Mouse (Mus musculus): ENCODE results near the gene Olfr872.
"Not testable (repeated sequence)": the region's sequence is repeated elsewhere in the genome, so short reads cannot be mapped to it uniquely, and the experiment has no call there.

The Olfr872 gene

GRCm38 (mm10) chr9:20236819-20237218 is at the start of gene Olfr872:
Gene Olfr872, plus strand, starts transcription at chr9:20237119.
- DNase-seq (ENCODE audit: low spot score), result no peak

- no peak for DNase-seq (ENCODE audit: low spot score)
Observed at GRCm38 (mm10) chr9:20202131-20202530, 34.8 kb upstream of the Olfr872 start.

- not testable (repeated sequence) for DNase-seq (ENCODE audit: low spot score)
Observed at GRCm38 (mm10) chr9:20203413-20203984, 33.4 kb upstream of the Olfr872 start.

- DNase-seq (ENCODE audit: low spot score), result no peak
Observed at GRCm38 (mm10) chr9:20210812-20211211, 26.1 kb upstream of the Olfr872 start.

GRCm38 (mm10) chr9:20211477-20211876 is 25.4 kb upstream of the Olfr872 start:
- no peak for DNase-seq (ENCODE audit: low spot score)

GRCm38 (mm10) chr9:20211907-20212306 is 25.0 kb upstream of the Olfr872 start, which contains the start of gene Olfr871:
Gene Olfr871, plus strand, starts transcription at chr9:20212207.
- no peak for DNase-seq (ENCODE audit: low spot score)

GRCm38 (mm10) chr9:20237378-20237777 is 459 bp downstream of the Olfr872 start:
- no peak for DNase-seq (ENCODE audit: low spot score)

GRCm38 (mm10) chr9:20282051-20282450 is 45.1 kb downstream of the Olfr872 start, which contains the start of gene Olfr39:
Gene Olfr39, plus strand, starts transcription at chr9:20282351.
- DNase-seq (ENCODE audit: low spot score), result no peak

- not testable (repeated sequence) for DNase-seq (ENCODE audit: low spot score)
Observed at GRCm38 (mm10) chr9:20295562-20295961, 58.6 kb downstream of the Olfr872 start.

- DNase-seq (ENCODE audit: low spot score), result no peak
Observed at GRCm38 (mm10) chr9:20298232-20298631, 61.3 kb downstream of the Olfr872 start, which contains the start of gene Olfr873. Gene Olfr873, plus strand, starts transcription at chr9:20298532.
